Mouse (Mus musculus): ENCODE results near the gene Fbxl8.

The Fbxl8 gene

DNA sequence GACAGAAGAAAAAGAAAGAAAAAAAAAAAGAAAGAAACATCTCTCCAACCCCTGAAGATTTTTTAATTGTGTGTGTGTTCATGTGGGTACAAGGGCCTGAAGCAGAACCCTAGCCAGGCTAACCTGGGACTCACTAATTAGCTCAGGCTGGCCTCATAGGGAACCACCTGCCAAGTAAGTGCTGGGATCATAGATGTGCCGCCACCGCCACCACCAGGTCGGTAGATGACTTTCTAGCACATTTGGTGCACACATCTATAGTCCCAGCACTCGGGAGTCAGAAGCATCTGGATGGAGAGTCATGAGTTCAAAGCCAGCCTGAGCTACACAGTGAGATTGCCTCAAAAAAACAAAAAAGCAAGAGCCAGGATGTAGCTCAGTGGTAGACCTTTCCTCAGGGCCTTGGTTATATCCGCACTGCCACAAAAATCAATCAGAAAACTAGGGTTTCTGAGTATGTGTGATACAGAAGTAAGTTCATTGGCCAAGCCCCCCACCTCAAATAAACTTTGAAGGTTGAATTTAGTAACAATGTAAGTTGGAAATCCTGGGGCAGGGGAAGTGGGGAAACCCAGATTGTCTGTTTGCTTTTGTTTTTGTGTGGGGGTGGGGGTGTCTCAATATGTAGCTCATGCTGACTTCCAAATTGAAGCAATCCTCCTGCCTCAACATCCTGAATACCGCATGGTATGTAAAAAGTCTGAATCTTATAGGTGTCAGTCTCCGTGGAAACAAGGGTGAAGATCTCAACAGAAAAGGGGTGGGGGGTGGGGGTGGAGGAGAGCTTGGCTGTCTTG is 6.9 kb upstream of the Fbxl8 start:
- no peak for DNase-seq (ENCODE audit: low spot score in 2 of 2)

DNA sequence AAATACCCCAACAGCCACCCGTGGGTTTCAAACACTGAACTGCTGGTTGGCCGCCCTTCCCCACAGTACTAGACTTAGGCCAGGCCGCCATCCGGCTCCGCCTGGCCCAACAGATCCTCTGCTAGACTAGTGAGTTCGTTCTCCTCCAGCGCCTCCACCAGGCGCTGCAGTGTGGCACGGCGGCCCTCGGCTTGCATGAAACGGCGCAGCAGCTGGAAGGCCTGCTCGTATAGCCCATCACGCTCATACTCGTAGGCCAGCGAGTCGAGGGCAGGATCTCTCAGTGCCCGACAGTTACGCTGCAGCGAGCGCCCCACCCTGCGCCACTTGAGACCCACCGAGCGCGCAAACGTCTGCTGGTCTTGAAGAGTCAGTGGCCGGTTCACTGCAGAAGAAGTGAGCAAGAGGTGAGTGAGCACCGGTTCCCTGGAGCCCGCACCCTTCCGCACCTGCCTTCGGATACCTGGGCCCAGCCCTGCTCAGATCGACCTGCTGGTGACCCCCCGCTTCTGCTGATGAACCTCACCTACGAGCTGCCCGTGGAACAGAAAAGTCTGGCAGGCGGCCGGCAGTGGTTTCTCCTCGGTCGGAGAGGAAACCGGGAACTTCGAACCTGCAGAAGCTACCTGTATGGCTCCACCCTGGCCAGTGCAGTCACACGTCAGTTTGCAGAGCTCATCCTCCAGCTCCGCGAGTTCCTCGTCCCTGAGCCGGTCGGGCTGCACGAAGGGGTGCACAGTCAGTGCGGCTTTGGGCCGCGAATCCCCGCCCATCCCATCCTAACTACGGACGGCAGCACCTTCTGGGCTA is 5.3 kb upstream of the Fbxl8 start:
- no peak for DNase-seq (ENCODE audit: low spot score in 2 of 2)

DNA sequence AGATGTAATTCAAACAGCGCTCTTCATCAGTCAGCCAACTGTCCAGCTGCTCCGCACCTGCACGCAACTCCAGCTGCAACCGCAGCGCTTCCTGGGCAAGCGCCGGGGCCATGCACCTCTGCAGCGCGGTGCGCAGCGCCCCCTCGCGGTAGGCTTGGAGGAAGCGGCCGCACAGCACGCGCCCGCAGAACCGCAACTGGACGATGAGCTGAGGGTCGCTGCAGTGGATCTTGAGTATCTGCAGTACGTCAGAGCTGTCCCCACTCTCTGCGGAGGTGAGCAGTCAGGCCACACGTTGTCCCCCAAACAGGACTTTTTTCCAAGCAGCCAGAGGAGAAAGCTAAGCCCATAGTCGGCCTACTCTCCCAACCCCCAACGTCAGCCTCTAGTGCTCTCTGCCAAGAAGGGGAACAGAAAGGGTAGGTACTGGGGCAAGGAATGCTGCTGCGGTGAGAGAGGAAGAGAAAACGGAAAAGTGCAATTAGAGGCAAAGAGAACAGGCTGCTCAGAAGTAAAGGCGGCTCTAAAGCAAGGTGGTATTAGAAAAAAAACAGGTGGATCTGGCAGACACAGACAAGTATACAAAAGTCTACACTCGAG is 4.6 kb upstream of the Fbxl8 start:
- DNase-seq (ENCODE audit: low spot score in 2 of 2): peak in 1 of 2 experiments; percentile 26

DNA sequence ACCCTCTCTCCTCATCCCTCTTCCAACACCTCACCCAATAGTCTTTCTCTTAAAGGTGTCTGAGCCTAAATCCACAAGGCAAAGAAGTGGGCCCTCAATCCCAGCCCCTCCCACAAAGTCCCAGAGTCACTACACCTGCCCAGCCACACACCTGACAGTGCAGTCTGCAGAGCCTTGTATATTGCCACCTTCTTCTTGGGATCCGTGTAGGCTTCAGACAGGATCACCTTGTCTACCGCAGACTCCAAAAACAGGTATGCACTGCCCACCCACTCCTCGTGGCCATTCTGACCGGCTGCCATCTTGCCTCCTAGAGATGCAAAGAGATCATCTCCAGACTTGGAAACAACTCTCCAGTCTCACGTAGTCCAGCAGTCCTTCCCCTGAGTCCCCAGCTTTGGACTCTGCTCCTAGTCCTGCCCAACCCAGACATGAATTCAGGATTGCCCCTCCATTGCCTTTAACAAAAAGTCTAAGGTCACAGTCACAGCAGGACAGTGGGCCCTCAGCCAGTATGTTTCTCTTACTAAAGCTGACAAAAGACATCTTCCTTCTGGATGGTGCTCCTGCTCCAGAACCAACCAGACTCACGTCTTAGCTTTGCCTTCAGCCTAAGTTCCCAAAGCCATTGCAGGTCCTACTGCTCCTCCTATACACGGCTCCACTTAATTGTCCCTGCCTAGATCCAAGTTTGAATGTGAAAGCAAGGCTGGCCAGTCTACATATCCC is 3.9 kb upstream of the Fbxl8 start:
- no peak for DNase-seq (ENCODE audit: low spot score in 2 of 2)

DNA sequence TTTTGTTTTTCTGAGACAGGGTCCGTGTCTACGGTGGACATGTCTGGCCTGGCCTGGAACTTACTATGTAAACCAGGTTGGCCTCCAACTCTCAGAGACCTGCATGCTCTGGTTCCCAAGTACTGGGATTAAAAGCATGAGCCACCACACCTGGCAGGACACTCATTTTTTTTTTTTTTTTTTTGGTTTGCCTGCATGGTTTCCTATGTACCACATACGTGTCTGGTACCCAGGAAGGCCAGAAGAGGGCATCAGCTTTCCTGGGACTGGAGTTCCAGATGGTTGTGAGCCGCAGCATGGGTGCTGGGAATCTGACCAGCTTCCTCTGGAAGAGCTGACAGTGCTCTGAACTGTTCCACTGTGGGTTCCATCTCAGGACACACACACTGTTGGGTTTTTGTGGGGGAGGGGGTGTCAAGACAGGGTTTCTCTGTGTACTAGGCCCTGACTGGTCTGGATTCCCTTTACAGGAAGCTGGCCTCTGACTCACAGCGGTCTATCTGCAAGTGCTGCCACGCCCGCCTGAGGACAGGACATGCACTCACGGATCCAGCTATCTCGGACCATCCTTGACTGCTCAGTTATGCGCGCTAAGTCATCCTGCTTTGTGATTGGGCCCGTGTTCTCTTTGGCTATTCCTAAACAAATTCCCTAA is 3.0 kb upstream of the Fbxl8 start:
- DNase-seq (ENCODE audit: low spot score in 2 of 2): no peak

DNA sequence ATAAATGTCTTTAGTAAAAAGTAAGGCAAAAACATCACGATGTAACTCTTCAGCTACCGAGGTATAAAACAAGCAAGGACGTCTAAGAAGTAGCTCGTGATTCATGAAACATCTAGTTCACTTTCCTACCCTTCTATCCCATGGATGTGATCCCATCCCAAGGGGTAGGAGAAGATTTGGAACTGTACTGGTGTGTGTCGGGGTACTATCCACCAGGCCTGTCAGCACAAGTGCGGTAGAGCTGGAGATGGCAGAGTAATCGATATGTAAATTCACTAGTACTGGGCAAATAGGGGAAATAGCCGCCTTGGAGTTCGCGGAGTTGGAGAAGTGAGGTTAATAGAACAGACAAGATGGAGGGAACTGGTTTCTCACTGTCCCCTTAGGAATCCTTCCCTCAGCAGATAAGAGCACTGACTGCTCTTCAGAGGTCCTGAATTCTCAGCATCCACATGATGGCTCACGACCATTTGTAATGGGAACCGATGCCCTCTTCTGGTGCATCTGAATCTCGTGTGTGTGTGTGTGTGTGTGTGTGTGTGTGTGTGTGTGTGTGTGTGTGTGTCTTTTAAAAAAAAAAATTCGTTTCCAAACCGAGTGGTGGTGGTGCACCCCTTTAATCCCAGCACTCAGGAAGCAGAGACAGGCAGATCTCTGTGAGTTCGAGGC is 1.1 kb upstream of the Fbxl8 start:
- DNase-seq (ENCODE audit: low spot score in 2 of 2): no peak

DNA sequence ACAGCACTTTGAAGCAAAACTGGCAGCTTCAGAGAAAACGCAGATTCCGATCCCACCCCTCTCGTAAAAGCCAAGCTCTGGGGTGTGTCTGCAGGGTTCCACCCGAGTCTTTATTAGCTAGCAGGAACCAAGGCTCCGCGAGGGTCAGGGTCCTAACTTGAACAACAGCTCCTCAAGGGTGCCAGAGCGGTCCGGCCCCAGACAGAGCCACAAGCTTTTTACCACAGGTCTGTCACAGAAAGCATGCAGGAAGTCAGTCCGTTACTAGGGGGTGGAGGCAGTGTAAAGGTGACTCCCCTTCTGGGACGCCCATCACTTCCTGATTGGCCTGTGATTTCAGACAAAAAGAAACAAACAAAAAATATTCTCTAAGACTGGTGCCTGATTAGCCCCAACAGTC is 680 bp downstream of the Fbxl8 start:
- no peak for DNase-seq (ENCODE audit: low spot score in 2 of 2)

DNA sequence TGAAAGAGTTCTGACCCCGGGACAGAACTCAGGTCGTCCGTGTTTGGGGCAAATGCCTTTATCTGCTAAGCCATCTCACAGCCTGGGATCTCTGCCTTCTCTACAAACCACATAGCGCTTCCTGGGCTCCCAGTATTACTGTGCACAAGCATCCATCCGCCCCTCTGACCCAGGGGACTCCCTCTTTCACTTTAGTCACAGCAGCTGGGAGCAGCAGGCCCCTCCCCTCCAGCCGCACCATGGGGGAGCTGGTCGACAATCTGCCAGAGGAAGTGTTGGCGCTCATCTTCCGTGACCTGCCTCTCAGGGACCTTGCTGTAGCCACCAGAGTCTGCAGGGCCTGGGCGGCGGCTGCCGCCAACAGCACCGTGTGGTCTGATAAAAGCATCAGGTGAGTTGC is 2.3 kb downstream of the Fbxl8 start:
- DNase-seq (ENCODE audit: low spot score in 2 of 2): no peak

DNA sequence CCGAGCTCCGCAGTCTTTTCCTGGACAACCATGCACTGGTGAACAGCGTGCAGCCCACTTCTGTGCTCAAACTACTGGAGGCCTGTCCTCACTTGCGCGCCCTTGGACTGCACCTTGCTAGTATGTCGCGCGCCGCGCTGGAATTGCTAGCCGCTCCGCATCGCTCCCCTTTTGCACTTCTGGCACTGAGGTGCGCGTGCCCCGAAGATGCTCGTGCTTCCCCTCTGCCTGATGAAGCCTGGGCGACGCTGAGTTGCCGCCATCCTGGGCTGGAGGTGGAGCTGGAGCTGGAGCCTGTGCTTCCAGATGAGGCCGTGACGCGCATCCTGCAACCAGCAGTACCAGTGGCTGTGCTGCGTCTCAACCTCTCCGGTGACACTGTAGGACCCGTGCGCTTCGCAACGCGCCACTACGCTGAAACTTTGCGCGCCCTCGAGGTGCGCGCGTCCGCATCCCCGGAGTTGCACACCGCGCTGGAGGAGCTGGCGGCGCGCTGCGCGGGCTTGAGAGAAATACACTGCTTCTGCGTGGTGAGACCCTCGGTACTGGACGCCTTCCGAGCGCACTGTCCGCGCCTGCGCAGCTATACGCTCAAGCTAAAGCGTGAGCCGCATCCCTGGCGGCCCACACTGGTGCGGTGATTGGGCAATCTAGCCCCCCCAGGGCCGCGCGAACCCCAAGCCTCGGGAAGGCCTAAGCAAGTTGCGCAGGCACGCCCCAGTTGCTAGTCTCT is 4.1 kb downstream of the Fbxl8 start:
- peak; percentile 85 to 88 for DNase-seq (ENCODE audit: low spot score in 2 of 2)

DNA sequence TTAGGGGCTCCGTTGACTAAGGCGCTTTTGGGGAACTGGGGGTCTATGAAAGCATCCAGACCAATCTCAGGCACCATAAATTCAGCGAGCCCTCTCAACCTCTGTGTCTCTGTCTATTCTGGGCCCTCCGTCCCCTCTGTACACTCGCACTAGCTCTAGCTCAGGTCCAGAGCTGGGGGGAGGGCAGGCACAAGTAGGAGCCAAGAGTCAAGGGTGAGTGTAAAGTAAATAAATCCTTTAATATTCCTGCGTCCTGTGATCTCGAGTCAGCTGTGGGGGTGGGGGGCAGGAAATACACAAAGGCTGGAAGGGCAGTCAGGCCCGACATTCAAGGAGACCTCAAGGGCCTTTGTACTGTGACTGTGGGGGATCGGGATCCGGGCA is 4.6 kb downstream of the Fbxl8 start:
- no peak for DNase-seq (ENCODE audit: low spot score in 2 of 2)

DNA sequence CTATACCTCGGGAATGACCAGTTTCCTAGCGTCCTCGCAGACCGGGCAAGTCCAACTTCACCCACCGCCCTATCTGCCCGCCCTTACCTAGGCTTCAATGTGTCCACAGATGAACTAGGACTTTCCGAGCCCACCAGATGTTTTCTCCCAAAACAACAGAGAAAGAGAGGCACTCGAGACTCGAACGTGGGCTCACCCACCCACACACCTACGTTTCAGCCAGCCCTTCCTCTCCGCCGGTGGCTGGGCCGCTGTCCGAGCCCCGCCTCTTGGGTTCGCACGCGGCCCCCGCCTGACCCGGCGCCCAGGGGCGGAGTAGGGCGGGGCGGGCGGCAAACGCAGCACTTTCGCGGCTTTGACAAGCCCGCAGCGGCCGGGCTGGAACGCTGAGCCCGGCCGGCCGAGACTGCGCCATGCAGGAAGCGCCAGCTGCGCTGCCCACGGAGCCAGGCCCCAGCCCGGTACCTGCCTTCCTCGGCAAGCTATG is 5.1 kb downstream of the Fbxl8 start, which contains the start of gene Hsf4:
TSS of gene Hsf4 (plus strand) at position 341 of the 487 bp plus-strand sequence.
- no peak for DNase-seq (ENCODE audit: low spot score in 2 of 2)

DNA sequence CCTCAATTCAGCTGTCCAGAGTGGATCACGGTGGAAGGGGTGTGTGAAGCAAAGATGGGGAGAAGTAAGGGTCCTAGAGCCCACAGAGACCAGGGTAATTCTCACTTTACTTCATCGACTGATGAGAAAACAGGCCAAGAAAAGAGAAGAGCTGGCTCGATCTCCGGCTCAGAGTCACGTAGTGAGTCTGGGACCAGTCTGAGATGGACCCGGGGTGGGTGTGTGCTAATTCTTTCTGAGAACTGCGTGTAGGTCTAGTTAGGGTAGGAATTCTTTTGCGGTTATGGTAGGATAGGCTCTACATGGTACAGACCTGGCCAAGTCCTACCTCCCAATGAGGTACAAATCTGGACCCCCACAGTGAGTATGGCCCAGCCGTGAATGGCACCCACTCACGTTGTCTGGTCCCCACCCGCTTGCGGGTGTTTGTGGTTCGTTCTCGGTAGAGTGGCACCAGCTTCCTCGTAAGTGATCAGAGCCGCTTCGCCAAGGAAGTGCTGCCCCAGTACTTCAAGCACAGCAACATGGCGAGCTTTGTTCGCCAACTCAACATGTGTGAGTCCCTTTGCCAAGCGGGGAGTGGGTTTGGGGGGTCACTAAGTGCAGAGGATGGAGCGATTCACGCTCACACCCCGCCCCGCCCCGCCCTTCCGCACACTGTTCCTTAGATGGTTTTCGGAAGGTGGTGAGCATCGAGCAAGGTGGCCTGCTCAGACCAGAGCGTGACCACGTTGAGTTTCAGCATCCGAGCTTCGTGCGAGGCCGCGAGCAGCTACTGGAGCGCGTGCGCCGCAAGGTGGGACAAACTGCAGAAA is 5.9 kb downstream of the Fbxl8 start:
- DNase-seq (ENCODE audit: low spot score in 2 of 2): no peak

DNA sequence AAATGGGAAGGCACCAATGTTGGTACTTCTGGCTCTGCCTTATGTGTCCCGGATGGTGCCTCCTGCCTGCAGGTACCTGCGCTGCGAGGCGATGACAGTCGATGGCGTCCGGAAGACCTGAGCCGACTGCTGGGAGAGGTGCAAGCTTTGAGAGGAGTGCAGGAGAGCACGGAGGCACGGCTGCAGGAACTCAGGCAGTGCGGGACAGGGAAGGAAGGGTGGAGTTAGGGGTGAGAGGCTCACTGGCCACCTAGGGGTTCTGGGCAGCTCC is 6.4 kb downstream of the Fbxl8 start:
- no peak for DNase-seq (ENCODE audit: low spot score in 2 of 2)

DNA sequence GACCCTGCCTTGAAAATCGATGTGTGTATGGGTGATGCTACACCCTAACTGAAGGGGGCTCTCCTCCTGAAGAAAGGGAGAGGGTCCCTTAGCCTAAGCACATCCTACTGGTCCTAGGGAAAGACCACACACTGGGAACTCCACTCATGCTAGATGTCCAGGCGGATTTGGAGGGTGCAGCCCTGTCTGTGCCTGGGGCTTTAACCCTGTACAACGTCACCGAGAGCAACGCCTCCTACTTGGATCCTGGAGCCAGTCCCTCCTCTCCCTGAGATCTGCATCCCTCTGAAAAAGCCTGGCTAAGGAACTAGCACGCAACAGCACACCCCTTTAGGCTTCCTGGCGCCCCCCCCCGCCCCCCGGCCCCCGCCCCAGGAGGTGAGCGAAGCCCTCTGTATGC is 10.9 kb downstream of the Fbxl8 start:
- DNase-seq (ENCODE audit: low spot score in 2 of 2): no peak

DNA sequence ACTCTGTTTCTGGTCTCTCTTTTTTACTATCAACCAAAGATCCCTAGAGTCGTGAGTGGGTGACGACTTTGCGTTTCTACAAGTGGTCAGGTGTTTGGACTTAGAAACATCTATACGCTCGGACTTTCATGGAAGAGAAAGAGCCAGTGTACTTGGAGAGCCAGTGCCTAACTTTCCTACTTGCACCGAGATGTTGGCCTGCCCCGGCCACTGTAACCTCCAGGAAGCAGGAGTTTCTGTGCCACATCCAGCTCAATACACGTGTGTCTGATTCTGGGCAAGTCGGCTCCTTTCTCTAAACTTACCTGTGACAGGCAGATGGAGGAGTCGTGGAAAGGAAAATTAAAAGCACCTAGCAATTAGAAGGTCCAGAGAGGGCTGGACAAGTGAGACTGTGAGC is 11.4 kb downstream of the Fbxl8 start, which contains the start of gene Nol3:
TSS of gene Nol3 (plus strand) at position 301 of the 400 bp plus-strand sequence.
- no peak for DNase-seq (ENCODE audit: low spot score in 2 of 2)

DNA sequence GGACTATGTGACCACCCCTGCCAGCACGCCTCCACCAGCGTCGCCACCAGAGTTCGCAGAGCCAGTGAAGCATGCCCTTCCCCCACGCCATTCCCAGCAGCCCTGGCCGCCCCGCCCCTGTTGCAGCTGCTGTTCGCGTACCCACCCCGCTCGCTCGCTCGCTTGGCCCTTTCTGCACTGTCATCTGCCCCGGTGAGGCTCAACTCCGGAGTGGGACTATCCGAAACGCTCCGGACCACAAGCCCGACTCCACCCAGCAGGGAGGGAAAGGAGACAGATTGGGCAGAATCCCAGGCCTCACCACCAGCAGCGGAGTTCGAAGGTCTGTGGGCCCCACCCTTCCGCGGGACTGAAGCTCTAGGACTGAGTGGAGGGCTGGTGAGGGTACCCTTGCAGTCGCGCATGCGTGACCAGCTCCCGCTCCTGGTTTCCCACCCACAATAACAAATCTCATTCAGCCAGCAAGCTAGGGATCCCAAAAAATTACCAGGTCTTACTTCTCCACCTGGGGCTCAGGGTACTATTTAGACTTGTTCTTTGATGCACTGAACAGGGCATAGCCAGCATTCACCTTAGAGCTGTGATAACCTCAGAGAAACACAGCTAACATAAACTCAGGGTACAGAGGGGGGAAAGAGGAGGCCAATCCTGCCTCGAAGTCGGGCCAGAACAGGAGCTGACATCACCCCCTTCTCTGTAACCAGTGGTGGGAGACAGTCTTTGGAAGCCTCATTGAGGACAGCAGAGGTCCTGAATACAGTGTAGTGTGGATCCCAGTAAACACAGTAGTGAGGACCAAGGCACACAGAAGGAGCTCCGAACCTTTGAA is 12.1 kb downstream of the Fbxl8 start:
- no peak for DNase-seq (ENCODE audit: low spot score in 2 of 2)

DNA sequence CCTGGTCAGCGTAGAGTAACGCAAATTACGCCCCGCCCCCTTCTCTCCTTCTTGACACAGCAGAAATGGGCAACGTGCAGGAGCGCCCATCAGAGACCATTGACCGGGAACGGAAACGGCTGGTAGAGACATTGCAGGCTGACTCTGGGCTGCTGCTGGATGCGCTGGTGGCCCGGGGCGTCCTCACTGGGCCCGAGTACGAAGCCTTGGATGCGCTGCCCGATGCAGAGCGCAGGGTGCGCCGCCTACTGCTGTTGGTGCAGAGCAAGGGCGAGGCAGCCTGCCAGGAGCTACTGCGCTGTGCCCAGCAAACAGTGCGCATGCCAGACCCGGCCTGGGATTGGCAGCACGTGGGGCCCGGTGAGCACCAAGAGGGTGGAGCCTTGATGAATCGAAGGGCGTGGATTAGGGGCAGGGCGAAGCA is 14.5 kb downstream of the Fbxl8 start:
- peak; percentile 82 to 83 for DNase-seq (ENCODE audit: low spot score in 2 of 2)

DNA sequence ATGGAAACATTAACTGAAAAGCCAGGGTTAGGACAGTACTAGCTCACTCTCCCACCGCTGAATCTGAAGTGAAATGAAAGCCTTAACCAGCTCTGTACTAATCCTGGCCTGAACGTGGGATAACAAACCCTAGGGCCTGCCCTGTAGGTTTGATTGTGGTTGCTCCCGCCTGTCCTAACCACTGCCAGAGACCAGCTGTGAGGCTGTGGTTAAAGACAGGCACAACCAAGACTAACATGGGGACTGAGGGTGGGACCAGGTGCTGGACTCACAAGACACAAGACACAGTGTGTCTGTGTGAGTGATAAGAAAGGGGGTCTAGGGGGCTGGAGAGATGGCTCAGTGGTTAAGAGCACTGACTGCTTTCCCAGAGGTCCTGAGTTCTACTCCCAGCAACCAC is 16.1 kb downstream of the Fbxl8 start:
- no peak for DNase-seq (ENCODE audit: low spot score in 2 of 2)
